Mouse (Mus musculus): ENCODE results near the gene Hist1h2af.

Gene Hist1h2af

DNA sequence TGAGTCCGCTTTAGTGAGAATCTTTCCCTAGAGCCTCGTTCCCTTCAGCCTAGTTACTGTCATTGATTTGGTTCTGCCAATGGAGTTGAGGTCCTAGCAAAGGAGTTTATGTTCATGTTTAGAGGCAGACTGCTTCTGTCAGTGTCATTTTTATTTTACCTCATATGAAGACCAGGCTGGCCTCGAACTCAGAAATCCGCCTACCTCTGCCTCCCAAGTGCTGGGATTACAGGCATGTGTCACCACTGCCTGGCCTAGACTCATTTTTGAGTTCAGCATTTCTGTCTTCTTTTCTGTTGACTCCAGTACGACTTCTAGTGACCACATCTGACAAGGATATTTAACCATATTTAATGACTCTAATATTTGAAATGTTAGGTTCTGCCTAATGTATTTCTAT, 18.4 kb upstream of the Hist1h2af start:
- no peak for DNase-seq (ENCODE audit: low read depth, low spot score)

DNA sequence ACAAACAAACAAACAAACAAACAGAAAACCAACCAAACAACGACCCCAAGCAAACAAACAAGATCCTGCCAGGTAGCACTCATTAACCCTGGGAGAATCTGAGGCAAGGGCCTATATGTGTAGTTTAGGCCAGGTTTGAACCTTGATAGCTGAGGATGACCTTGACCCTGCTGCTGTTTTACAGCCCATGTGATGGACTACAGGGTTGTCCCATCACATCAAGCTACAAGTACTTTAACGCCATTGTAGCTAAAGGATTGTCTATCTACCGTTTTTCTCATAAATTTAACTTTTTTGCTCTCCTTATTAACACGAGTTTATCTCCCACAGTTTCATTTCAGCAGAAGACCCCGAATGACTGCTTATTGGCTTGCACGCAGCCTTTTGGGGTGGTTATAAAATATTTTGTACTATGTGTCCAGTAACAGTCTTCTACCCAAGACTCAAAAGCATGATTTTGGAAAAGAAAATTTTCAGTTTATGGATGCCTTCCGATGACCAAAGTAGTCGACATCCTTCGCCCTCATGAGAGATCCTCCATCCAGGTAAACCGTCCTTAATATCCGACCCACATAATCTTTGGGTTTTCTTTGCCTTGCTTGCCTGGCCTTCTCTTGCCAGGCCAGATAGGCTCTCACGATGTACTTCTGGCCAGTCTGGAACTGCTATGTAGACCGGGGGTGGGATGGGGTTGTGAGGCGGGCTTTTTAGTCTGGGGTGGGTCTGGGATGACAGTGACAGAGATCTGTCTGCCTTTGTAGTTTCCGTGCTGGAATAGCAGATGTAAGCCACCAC, 17.7 kb upstream of the Hist1h2af start:
- DNase-seq (ENCODE audit: low read depth, low spot score) = no peak

DNA sequence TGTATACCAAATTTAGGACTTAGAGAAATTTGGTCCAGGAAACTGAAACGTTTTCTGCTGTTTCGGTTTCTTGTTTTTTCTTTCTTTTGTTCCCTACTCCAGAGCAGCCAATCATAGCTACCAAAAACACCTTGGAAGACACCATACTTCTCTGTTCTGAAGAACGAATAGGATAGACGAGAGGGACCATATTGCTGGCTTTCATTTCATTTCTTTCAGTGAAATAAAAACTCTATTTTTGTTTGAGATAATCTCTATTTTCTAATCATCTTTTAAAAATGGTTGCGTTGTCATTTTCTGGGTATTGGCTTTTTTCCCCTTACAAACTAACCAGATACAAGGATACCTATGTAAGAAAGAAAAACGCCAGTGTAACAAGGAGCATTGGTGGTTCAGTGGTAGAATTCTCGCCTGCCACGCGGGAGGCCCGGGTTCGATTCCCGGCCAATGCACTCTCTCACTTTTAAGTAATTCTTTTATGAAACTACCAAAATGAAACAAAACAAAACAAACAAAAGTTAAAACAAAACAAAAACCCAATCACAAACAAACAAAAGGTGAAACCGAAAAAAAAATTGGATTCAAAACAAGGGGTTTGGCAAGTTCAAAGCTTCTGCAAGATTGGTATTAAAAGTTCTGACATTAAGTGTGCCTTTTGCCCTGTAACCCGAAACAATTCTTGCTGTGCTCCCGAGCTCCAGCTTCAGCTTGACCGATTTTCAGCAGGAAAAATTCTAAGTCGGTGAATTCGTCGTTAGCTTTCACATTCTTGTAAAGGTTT, 16.7 kb upstream of the Hist1h2af start:
- peak; percentile 64 for DNase-seq (ENCODE audit: low read depth, low spot score)

DNA sequence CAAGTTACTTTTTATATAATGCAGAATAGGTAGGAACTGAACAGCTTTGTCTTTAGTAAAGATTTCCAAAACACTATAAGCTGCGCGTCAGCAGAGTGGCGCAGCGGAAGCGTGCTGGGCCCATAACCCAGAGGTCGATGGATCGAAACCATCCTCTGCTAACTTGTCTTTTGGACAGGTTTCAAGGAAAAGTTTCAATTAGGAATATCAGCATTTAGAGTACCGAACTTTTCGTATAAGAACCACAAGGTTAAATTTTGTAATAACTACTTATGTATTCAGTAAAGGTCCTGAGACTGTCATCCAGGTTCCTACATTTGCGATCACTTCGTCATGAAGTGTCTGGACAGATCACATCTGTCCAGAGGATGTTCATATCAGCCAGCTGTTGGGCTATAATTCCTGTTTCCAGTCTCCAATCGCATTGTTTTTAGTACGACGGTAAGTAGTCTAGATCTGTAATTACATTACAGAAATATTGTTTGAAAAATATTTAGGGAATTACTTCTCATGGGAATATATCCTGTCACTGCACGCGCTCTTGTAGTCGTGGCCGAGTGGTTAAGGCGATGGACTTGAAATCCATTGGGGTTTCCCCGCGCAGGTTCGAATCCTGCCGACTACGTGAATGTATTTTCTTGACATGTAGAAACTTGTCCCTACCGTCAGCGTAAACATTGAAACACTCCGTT, 16.0 kb upstream of the Hist1h2af start:
- DNase-seq (ENCODE audit: low read depth, low spot score) = peak; percentile 72

DNA sequence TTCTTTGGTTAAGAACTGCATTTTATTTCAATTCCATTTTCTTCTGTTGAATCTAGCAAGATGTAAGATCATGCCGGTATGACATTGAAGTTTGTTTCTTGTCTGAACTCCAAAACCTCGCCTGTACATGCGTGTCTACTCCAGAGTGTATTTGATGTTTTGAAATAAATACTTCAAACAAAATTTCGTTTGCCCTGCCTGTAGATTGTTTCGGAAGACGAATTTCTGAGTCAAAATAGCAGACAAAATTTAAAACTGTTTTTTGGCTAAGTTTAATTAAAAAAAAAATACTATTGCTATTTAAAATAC, 15.5 kb upstream of the Hist1h2af start:
- no peak for DNase-seq (ENCODE audit: low read depth, low spot score)

DNA sequence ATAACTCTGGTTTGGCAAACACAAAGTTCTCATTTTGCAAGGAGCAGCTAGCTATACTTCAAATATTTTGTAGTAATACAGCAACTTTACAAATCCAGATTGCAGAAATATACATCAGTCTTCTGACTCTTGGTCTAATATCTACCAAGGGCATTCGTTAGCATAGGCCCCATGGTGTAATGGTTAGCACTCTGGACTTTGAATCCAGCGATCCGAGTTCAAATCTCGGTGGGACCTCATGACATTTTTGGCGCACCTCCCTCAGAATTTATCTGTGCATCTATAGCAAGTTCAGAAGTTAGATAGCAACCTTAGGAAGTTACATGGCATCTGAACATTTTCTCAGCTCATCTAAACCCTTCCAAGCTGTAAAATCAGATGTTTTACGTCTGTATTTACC, 14.8 kb upstream of the Hist1h2af start:
- DNase-seq (ENCODE audit: low read depth, low spot score) = no peak

DNA sequence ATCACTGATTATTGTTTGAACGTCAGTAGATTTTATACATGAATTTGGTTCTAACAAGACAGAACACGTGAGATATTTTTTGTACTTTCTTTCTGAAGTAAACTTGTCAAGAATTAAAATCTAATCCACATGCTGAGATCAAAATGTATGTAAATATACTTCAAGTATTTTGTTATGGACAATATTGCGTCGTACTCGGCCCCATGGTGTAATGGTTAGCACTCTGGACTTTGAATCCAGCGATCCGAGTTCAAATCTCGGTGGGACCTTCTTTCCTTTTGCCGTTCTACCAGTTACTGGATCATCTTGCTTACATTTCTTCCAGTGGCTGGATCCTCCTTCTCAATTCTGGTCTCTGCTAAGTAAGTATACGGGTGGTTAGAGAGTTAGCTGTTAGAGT, 14.3 kb upstream of the Hist1h2af start:
- DNase-seq (ENCODE audit: low read depth, low spot score) = no peak

DNA sequence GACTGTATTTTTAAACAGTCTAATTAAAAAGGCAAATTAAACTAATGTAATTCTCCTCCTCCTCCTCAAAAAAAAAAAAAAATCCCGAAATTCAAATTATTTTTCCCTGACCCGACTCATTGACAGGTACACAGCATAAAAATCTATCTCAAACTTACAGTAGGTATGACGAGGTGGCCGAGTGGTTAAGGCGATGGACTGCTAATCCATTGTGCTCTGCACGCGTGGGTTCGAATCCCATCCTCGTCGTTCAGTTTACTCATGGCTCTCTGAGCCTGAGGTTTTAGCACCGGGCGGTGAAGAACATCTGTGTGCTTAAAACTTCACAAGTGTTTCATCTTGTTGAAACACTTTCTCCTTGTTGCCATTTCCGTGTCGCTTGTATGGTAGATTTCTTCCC, 12.0 kb upstream of the Hist1h2af start:
- DNase-seq (ENCODE audit: low read depth, low spot score) = no peak

DNA sequence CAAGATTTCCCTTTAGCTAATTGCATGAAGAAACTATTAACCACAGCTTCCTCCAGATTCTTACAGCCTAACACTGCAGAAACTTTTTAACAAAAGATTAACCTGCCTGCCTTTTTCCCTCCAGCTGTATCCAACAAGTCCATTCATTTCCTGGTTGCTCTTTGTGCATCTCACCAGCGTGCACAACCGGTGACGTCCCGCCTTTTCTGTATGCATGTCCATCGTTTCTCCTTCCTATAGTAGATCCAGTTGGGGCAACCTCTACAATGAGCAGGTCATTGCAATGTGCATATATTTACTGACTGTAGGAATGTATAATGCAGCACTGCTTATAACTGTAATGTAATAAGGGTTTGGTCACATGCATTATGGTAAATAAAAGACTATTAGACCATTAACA, 9.7 kb upstream of the Hist1h2af start:
- no peak for DNase-seq (ENCODE audit: low read depth, low spot score)

DNA sequence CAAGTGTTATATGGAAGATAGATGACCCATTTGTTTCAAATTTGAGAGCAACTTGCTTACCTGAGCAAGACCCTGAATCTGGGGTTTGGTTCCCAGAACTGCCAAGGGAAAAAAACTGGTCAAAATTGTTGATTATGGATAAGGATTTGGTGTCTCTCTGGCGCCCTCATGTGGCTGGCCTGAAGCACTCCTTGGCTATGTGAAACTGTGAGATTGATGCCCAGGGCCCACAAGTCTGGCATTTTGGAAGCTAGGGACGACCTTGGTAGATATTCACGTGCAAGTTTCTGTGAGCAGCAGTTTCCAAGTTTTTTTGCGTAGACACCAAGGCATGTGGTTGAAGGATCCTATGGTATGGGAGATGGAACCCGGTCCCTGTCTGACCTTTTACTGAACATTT, 9.1 kb upstream of the Hist1h2af start:
- DNase-seq (ENCODE audit: low read depth, low spot score) = no peak

DNA sequence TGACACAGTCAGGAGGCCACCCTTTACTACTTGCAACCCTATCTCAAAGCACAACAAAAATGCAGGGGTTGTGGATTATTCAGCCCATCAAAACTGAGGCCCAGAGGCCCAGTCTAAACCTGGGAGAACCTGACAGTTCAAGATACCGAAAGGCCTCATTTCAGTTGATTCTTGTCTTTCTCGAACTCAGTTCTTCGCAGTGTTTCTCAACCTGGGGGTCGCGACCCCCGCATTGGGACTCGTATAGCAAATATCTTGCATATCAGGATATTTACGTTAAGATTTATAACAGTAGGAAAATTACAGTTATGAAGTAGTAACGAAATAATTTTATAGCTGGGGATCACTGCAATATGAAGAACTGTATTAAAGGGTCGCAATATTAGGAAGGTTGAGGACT, 7.8 kb upstream of the Hist1h2af start:
- no peak for DNase-seq (ENCODE audit: low read depth, low spot score)

DNA sequence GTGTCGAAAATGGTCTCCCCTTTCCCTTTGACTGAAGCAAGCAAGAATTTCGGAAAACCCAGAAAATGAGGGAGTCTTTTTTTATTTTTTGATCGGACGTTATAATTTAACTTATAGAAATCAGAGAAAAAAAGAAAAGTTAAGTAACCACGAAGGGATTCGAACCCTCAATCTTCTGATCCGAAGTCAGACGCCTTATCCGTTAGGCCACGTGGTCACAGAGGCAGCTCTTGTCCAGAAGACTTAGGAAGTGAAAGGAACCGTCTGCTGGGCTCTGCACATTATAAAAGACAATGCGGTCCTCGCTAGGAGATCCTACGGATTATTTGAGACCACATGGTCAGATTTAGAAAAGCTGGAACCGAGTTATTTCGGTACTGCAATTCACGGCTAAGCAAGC, 7.4 kb upstream of the Hist1h2af start:
- peak; percentile 88 for DNase-seq (ENCODE audit: low read depth, low spot score)

DNA sequence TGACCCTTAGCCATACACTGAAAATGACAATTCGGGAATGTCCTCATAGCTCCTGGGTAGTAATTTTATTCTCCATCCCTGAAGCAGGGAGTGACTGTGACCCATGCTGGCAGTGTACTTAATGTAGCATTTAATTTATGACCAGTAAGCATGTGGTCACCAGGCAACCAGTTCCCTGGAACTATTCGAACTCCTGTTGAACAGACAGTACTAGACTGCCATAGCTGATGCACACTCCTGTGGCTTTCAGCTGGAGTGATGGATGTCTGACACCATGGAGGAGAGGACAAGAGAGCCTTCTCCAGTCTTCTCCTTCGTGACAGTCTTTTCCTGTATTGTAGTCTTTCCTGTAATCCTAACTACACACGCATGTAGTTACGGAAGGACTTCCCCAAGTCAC, 4.7 kb upstream of the Hist1h2af start:
- DNase-seq (ENCODE audit: low read depth, low spot score) = no peak

DNA sequence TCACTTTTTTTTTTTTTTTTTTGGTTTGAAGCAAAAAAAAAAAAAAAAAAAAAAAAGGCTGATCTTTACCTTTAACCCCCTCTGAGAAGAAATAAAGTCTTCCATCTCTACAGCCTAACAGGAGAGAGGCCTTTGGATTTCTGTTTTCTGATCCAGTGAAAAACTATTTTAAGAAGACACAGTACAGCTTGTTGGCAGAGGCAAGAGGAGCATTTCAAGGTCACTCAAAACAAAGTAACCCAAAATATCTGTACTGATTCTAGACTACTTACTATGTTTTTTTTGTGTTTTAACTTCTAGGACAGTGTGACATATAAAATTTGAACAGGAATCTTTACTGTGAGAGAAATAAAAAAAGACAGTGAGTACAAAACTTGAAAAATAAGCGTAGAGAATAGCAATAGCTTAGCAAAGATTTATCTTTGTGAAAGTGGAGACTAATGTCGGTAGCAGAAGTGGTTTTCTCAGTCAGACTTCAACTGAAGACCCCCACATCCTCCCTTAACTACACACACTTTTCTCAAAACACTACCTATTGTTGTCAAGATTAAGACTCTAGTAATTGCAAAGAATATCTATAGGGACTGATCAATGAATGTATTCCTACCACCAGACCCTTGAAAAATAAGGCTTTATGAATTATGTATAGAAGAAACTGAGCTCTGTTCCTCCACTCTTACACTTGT, 4.1 kb upstream of the Hist1h2af start:
- DNase-seq (ENCODE audit: low read depth, low spot score) = no peak

DNA sequence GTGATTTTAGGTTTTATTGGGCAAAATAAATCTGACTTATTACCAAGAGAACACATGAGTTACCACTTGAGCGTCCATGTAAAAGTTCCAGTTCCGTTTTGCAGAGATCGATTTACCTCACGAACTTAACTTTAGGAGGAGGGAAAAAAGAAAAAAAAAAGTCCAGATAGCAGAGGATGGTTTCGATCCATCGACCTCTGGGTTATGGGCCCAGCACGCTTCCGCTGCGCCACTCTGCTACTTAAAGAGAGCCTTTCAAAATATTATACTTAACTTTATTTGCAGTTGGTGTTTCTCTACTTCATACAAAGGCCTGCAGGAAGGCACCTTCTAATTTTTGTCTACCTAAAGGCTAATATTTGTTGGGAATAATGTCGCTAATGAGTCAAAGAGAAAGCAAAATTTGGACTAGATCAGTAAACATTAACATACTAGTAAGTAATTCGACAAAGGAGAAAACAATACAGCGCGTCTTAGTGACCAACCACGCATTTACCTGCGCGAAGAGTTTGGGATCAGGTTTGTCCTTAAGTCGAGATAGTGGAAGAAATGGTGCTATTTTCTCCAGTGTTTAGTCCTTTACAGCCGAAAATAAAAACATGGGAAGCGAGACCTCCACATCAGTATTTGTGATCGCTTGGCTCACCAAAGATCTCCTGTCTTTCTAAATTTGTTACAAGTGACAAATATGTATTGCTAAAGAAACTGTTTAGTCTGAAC, 3.4 kb upstream of the Hist1h2af start:
- DNase-seq (ENCODE audit: low read depth, low spot score) = no peak

DNA sequence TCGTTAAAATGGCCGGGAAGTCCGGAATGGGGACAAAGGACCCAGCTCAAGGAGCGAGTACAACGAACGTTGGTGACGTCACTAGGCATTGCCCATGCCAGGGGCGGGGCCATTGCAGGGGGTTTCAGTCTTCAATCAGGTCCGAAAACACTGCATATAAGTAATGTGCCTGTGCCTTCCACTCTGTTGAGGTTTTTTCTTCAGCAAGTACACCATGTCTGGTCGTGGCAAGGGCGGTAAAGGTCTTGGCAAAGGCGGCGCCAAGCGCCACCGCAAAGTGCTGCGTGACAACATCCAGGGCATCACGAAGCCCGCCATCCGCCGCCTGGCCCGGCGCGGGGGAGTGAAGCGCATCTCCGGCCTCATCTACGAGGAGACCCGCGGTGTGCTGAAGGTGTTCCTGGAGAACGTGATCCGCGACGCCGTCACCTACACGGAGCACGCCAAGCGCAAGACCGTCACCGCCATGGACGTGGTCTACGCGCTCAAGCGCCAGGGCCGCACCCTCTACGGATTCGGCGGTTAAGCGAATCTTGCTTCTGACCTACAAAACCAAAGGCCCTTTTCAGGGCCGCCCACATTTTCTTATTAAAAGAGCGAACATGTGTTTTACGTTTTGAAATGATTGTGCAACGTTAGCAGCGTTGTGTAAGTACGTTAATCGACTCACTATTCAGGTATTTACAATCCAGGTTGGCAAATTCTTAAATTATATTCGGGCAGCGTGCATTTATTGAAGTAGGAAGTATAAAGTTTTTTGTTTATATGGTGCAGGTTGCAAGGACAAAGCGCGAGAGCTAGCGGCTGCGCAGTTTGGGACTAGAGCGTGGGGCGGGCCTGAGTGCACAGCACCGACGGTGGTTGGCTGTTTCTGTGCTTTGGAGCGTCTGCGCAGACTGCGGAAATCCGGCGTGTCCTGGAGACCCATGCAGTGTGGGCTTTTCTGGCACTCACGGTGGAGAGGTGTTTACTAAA, 2.5 kb upstream of the Hist1h2af start, which contains the start of gene Hist1h4h:
Hist1h4h (plus strand) TSS at position 150 of the 975 bp plus-strand sequence.
- peak; percentile 89 for DNase-seq (ENCODE audit: low read depth, low spot score)

DNA sequence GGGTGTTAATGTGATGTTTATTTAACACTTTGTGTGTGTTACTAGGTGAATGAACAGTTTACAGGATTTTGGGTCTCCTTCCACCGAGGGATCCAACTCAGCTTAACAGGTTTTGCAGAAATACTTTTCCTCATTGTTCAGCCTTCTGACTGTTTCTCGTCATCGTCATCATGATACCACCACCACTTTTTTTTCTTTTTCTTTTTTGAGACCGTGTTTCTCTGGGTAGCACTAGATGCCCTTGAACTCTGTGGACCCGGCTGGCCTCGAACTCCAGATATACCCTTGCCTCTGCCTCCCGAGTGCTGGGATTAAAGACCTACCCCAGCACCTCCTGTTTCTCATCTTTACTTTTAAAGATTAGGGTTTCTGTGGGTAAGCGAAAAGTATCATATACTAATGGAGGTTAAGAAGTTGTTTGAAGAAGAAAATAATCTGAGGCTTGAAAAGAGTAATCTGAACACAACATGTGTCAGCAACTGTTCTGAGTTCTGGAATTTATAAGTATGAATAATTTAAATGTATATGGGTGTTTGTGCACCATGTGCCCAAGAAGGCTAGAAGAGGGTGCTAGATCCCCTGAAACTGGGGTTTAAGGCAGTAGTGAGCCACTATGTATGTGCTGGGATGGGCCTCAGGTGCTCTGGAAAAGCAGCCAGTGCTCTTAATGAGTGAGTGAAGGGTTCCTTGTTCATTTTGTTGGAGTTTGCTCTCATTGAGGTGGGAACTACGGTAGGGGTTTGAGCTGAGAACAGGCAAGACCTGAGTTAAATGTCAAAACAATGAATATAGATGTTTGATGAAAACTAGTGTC, 1.2 kb upstream of the Hist1h2af start:
- DNase-seq (ENCODE audit: low read depth, low spot score) = no peak

DNA sequence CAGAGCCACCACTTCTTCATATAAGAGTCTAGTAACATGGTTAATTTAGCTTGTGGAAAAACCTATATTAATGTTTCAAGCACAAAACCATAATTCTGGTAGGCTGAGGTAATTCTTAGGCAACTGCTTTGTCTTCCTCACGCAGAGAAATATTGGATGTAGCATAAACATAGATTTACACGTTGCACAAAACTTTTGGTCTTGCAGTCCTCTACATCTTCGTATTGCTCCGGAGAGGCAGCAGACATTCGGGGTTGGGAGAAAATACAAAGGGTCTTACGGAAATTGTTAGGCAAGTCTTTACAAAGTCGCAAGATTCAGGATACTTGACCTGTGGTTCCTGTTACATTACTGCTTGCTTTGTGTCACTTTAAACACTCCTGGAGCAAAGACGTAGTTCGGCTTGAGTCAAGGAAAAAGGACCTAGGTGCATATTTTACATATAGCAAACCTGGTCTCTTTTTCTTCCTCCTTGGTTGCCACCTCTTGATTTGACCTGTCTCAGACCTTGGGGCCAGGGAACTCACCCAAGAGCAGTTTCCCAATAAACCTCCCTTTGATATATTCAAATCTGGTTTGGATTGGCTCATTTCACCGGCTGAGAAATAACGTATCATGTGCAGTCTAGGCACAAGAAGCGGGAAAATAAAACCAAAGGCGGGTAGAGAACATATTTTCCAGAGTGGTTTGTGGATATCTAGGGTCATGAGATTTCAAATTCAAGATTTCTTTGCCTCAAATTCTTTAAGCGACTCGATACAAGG, 844 bp downstream of the Hist1h2af start:
- no peak for DNase-seq (ENCODE audit: low read depth, low spot score)

All from retina, adult 2 months (tissue).